Mouse (Mus musculus): ENCODE measurements around the gene Ppox. TPM values are rescaled to one million over a fixed set of nuclear protein-coding genes. Genes with fewer than 3 reads are reported as not detected.

The Ppox gene
- polyA plus RNA-seq, 1 experiment from 2014 or later = 42.7 TPM

GRCm38 (mm10) chr1:171288328-171288727 is 7.3 kb upstream of the Ppox start:
- Histone ChIP-seq H3K27me3 (replicated peaks; ENCODE audit: control insufficient read depth, insufficient read depth, low read length) (no peaks in the 10 kb centered on the region), H3K4me2 (ENCODE audit: low read length) (peak overlapping the region; percentile 48), H3K27ac (ENCODE audit: low read depth, low read length) (peak overlapping the region; percentile 97), H3K9me3 (ENCODE audit: control insufficient read depth, low read length) (no peaks in the 10 kb centered on the region), H3K4me1 (ENCODE audit: control insufficient read depth, insufficient read depth, low read depth, low read length) (peaks cover 19% of the 10 kb centered on the region), H3K36me3 (ENCODE audit: control insufficient read depth, insufficient read depth, low read length) (peaks cover 21% of the 10 kb centered on the region), H3K4me3 (ENCODE audit: low read length) (peak overlapping the region; percentile 94; the same call in 1 of the 2 replicates), H3K9ac (ENCODE audit: low read depth, low read length) (peak overlapping the region; percentile 99; the same call in 1 of the 2 replicates)
- no peak for ATAC-seq
- WGBS = 68% methylated on average over 4 of the region's 4 CpGs

- Histone ChIP-seq H3K27ac (ENCODE audit: low read depth, low read length) (peak within 1 kb of the TSS; percentile 97), H3K36me3 (ENCODE audit: control insufficient read depth, insufficient read depth, low read length) (peaks cover 23% of the 10 kb centered on the region), H3K9ac (ENCODE audit: low read depth, low read length) (peak within 1 kb of the TSS; percentile 99), H3K4me3 (ENCODE audit: low read length) (peak within 1 kb of the TSS; percentile 94), H3K4me1 (ENCODE audit: control insufficient read depth, insufficient read depth, low read depth, low read length) (peaks cover 18% of the 10 kb centered on the region), H3K27me3 (replicated peaks; ENCODE audit: control insufficient read depth, insufficient read depth, low read length) (no peaks in the 10 kb centered on the region), H3K4me2 (ENCODE audit: low read length) (peak within 1 kb of the TSS; percentile 65), H3K9me3 (ENCODE audit: control insufficient read depth, low read length) (no peaks in the 10 kb centered on the region)
- ATAC-seq = peak; percentile 95
- WGBS = under 1% methylated on average over 49 of the region's 49 CpGs
Measured at GRCm38 (mm10) chr1:171287136-171288081, 6.4 kb upstream of the Ppox start, which contains the start of gene Usp21. TSS of gene Usp21 (minus strand) at chr1:171287991.

- Histone ChIP-seq H3K9ac (ENCODE audit: low read depth, low read length) (peak overlapping the region; percentile 99), H3K27me3 (replicated peaks; ENCODE audit: control insufficient read depth, insufficient read depth, low read length) (no peaks in the 10 kb centered on the region), H3K4me3 (ENCODE audit: low read length) (peak overlapping the region; percentile 94), H3K27ac (ENCODE audit: low read depth, low read length) (no peak overlapping the region), H3K9me3 (ENCODE audit: control insufficient read depth, low read length) (no peaks in the 10 kb centered on the region), H3K4me1 (ENCODE audit: control insufficient read depth, insufficient read depth, low read depth, low read length) (peaks cover 23% of the 10 kb centered on the region), H3K36me3 (ENCODE audit: control insufficient read depth, insufficient read depth, low read length) (peaks cover 23% of the 10 kb centered on the region), H3K4me2 (ENCODE audit: low read length) (peak overlapping the region; percentile 65)
- 88% methylated on average over 19 of the region's 19 CpGs for WGBS
- ATAC-seq = no peak
Measured at GRCm38 (mm10) chr1:171286517-171286916, 5.5 kb upstream of the Ppox start.

GRCm38 (mm10) chr1:171285096-171285892 is 4.3 kb upstream of the Ppox start:
- 83% methylated on average over 20 of the region's 20 CpGs for WGBS

GRCm38 (mm10) chr1:171284491-171284890 is 3.5 kb upstream of the Ppox start:
- H3K36me3 ChIP-seq (ENCODE audit: control insufficient read depth, insufficient read depth, low read length) = peaks cover 20% of the 10 kb centered on the region
- no peak for ATAC-seq

More at GRCm38 (mm10) chr1:171285096-171285892, 4.3 kb upstream of the Ppox start:
- peaks cover 23% of the 10 kb centered on the region for H3K36me3 ChIP-seq (ENCODE audit: control insufficient read depth, insufficient read depth, low read length)
- H3K9me3 ChIP-seq (ENCODE audit: control insufficient read depth, low read length) = no peaks in the 10 kb centered on the region
- H3K9ac ChIP-seq (ENCODE audit: low read depth, low read length) = no peak overlapping the region
- H3K27me3 ChIP-seq (replicated peaks; ENCODE audit: control insufficient read depth, insufficient read depth, low read length) = no peaks in the 10 kb centered on the region
- H3K4me2 ChIP-seq (ENCODE audit: low read length) = no peak overlapping the region
- no peak for ATAC-seq
- peaks cover 28% of the 10 kb centered on the region for H3K4me1 ChIP-seq (ENCODE audit: control insufficient read depth, insufficient read depth, low read depth, low read length)
- H3K27ac ChIP-seq (ENCODE audit: low read depth, low read length) = no peak overlapping the region
- H3K4me3 ChIP-seq (ENCODE audit: low read length) = no peak overlapping the region

GRCm38 (mm10) chr1:171283188-171284160 is 2.5 kb upstream of the Ppox start:
- H3K9ac ChIP-seq (ENCODE audit: low read depth, low read length) = no peak overlapping the region
- 92% methylated on average over 18 of the region's 18 CpGs for WGBS
- H3K4me3 ChIP-seq (ENCODE audit: low read length) = no peak overlapping the region
- H3K4me1 ChIP-seq (ENCODE audit: control insufficient read depth, insufficient read depth, low read depth, low read length) = peaks cover 36% of the 10 kb centered on the region
- H3K4me2 ChIP-seq (ENCODE audit: low read length) = no peak overlapping the region
- no peak overlapping the region for H3K27ac ChIP-seq (ENCODE audit: low read depth, low read length)
- ATAC-seq = no peak
- no peaks in the 10 kb centered on the region for H3K27me3 ChIP-seq (replicated peaks; ENCODE audit: control insufficient read depth, insufficient read depth, low read length)
- H3K9me3 ChIP-seq (ENCODE audit: control insufficient read depth, low read length) = no peaks in the 10 kb centered on the region
- H3K36me3 ChIP-seq (ENCODE audit: control insufficient read depth, insufficient read depth, low read length) = peaks cover 15% of the 10 kb centered on the region

More at GRCm38 (mm10) chr1:171284491-171284890, 3.5 kb upstream of the Ppox start:
- Histone ChIP-seq H3K27ac (ENCODE audit: low read depth, low read length) (no peak overlapping the region), H3K4me2 (ENCODE audit: low read length) (no peak overlapping the region), H3K9me3 (ENCODE audit: control insufficient read depth, low read length) (no peaks in the 10 kb centered on the region), H3K4me1 (ENCODE audit: control insufficient read depth, insufficient read depth, low read depth, low read length) (peaks cover 36% of the 10 kb centered on the region), H3K4me3 (ENCODE audit: low read length) (no peak overlapping the region), H3K27me3 (replicated peaks; ENCODE audit: control insufficient read depth, insufficient read depth, low read length) (no peaks in the 10 kb centered on the region), H3K9ac (ENCODE audit: low read depth, low read length) (no peak overlapping the region)
- WGBS = 89% methylated on average over 15 of the region's 15 CpGs

- Histone ChIP-seq H3K27ac (ENCODE audit: low read depth, low read length) (no peak overlapping the region), H3K9ac (ENCODE audit: low read depth, low read length) (no peak overlapping the region), H3K9me3 (ENCODE audit: control insufficient read depth, low read length) (no peaks in the 10 kb centered on the region), H3K4me1 (ENCODE audit: control insufficient read depth, insufficient read depth, low read depth, low read length) (peaks cover 31% of the 10 kb centered on the region), H3K36me3 (ENCODE audit: control insufficient read depth, insufficient read depth, low read length) (peaks cover 21% of the 10 kb centered on the region), H3K4me2 (ENCODE audit: low read length) (peak overlapping the region; percentile 82), H3K4me3 (ENCODE audit: low read length) (no peak overlapping the region), H3K27me3 (replicated peaks; ENCODE audit: control insufficient read depth, insufficient read depth, low read length) (no peaks in the 10 kb centered on the region)
- ATAC-seq = no peak
- WGBS = 82% methylated on average over 18 of the region's 18 CpGs
Measured at GRCm38 (mm10) chr1:171282086-171282805, 1.3 kb upstream of the Ppox start.

GRCm38 (mm10) chr1:171281528-171281923 is 540 bp upstream of the Ppox start:
- ATAC-seq = peak; percentile 35
- Histone ChIP-seq H3K4me3 (ENCODE audit: low read length) (peak overlapping the region; percentile 74), H3K27ac (ENCODE audit: low read depth, low read length) (peak overlapping the region; percentile 81), H3K4me2 (ENCODE audit: low read length) (peak overlapping the region; percentile 82), H3K9ac (ENCODE audit: low read depth, low read length) (peak overlapping the region; percentile 61), H3K36me3 (ENCODE audit: control insufficient read depth, insufficient read depth, low read length) (peaks cover 25% of the 10 kb centered on the region), H3K27me3 (replicated peaks; ENCODE audit: control insufficient read depth, insufficient read depth, low read length) (no peaks in the 10 kb centered on the region), H3K4me1 (ENCODE audit: control insufficient read depth, insufficient read depth, low read depth, low read length) (peaks cover 27% of the 10 kb centered on the region), H3K9me3 (ENCODE audit: control insufficient read depth, low read length) (no peaks in the 10 kb centered on the region)
- WGBS = 0% methylated on average over 10 of the region's 10 CpGs

Measured in hindbrain, embryonic 16.5 days (tissue).